Mouse (Mus musculus) E14TG2a.4 (cell line): Measurements from ENCODE around the gene Bsn.

Experiments
- CTCF ChIP-seq: conservative IDR thresholded peaks from 2 replicates; pipeline ENCODE4 v1.5.1; 2014; ENCODE audit warnings: low read length
- NANOG ChIP-seq: IDR thresholded peaks from 2 replicates; pipeline ENCODE4 v1.6.1; 2014; ENCODE audit warnings: borderline replicate concordance, low read length, mixed read lengths

DNA sequence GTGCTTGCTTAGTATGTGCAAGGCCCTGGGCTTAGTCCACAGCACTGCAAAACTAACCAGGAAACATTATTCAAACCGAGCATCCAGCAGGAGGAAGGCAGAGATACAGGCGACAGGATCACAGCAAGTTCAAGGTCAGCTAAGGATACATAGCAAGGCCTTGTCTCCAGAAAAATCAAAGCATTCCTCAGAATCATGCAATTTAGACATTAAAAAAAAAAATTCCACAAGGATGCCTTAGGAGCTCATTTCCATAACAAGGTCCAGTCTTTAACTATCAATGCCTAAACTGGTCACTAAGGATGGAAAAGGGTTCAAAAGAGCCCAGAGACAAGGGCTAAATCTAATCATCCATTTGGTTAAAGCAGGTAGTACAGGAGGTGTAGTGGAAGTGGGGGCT is 35.0 kb upstream of the Bsn start:
- TF ChIP-seq CTCF (no peak), NANOG (no peak)
